Comparison of ENCODE assay signal across 8 mouse cellular contexts in genomic region chr8:114881891-114882401, GRCm38 (mm10).
DNase-seq lines count a peak whose midpoint lies in the region; ATAC-seq lines count a peak whose summit lies in the region.
"Had no signal": no experiment of that assay in that cellular context is flagged by ENCODE, and none has a peak within 500 bp of the region (broad histone marks: within the 10 kb centered on the region; RNA-seq: fewer than 3 reads in every experiment).

No protein-coding gene starts in this region.

- H3K36me3 ChIP-seq in liver, embryonic 16.5 days (ENCODE audit: control insufficient read depth, insufficient read depth) = no peaks in the 10 kb centered on the region
- no peaks in the 10 kb centered on the region for H3K36me3 ChIP-seq in midbrain, embryonic 11.5 days (ENCODE audit: control insufficient read depth, insufficient read depth, low read length)
- H3K36me3 ChIP-seq: embryonic facial prominence, embryonic 13.5 days had no signal

- peak; percentile 78 to 81 for DNase-seq in B cell, adult 2 months
- peak; percentile 58 for DNase-seq in ES-CJ7 (ENCODE audit: low read depth, low spot score)
- DNase-seq in spleen, postnatal 4 days (ENCODE audit: low spot score in 2 of 2) = peak; percentile 67 to 76
- no peak for DNase-seq in left cerebral cortex, adult 9 months (ENCODE audit: low spot score in 2 of 2)
- no peak for DNase-seq in midbrain, embryonic 11.5 days (ENCODE audit: low spot score, missing footprints)

- H3K27ac ChIP-seq in liver, embryonic 16.5 days (ENCODE audit: low read length) = peak overlapping the region; percentile 89
- H3K27ac ChIP-seq in midbrain, embryonic 11.5 days (ENCODE audit: low read depth, low read length) = no peak overlapping the region
- H3K27ac ChIP-seq: embryonic facial prominence, embryonic 13.5 days had no signal

- H3K9ac ChIP-seq in liver, embryonic 16.5 days (ENCODE audit: low read depth, low read length) = no peak overlapping the region
- H3K9ac ChIP-seq in midbrain, embryonic 11.5 days (ENCODE audit: low read length) = no peak overlapping the region
- H3K9ac ChIP-seq: embryonic facial prominence, embryonic 13.5 days had no signal

- peaks cover 59% of the 10 kb centered on the region for H3K4me1 ChIP-seq in liver, embryonic 16.5 days (ENCODE audit: control insufficient read depth, low read depth, low read length)
- H3K4me1 ChIP-seq in midbrain, embryonic 11.5 days (ENCODE audit: control insufficient read depth, insufficient read depth, low read length) = peaks cover 11% of the 10 kb centered on the region

- H3K27me3 ChIP-seq in liver, embryonic 16.5 days (ENCODE audit: control insufficient read depth, insufficient read depth, low read depth, low read length) = no peaks in the 10 kb centered on the region
- H3K27me3 ChIP-seq in midbrain, embryonic 11.5 days (ENCODE audit: control insufficient read depth, insufficient read depth, low read length) = no peaks in the 10 kb centered on the region

- H3K9me3 ChIP-seq in liver, embryonic 16.5 days (replicated peaks; ENCODE audit: control insufficient read depth, low read length) = no peaks in the 10 kb centered on the region
- H3K9me3 ChIP-seq in midbrain, embryonic 11.5 days (ENCODE audit: control insufficient read depth, low read length) = no peaks in the 10 kb centered on the region
- H3K9me3 ChIP-seq: embryonic facial prominence, embryonic 13.5 days had no signal

- no peak overlapping the region for H3K4me3 ChIP-seq in liver, embryonic 16.5 days (ENCODE audit: low read depth, low read length)
- H3K4me3 ChIP-seq in midbrain, embryonic 11.5 days (ENCODE audit: low read depth, low read length) = no peak overlapping the region
- H3K4me3 ChIP-seq: embryonic facial prominence, embryonic 13.5 days had no signal

- no peak overlapping the region for H3K4me2 ChIP-seq in liver, embryonic 16.5 days (ENCODE audit: low read depth, low read length)
- H3K4me2 ChIP-seq in midbrain, embryonic 11.5 days = no peak overlapping the region
- H3K4me2 ChIP-seq: embryonic facial prominence, embryonic 13.5 days had no signal

- peak; percentile 56 to 63 for ATAC-seq in hematopoietic stem cell, adult 5-6 weeks (replicated peaks in 1 of 2; ENCODE audit: insufficient read depth in 1 of 2, low FRiP score in 2 of 2, low TSS enrichment in 1 of 2, low read depth in 1 of 2, poor library complexity in 2 of 2, severe bottlenecking in 2 of 2)
- no peak for ATAC-seq in liver, embryonic 16.5 days (ENCODE audit: low read depth)
- no peak for ATAC-seq in midbrain, embryonic 11.5 days (ENCODE audit: low FRiP score)

- WGBS in liver, embryonic 16.5 days (ENCODE audit: insufficient replicate concordance) = 40% methylated on average over 5 of the region's 5 CpGs
- 81% methylated on average over 5 of the region's 5 CpGs for WGBS in midbrain, embryonic 11.5 days

Comparison
In these comparisons a context has a peak if more than half of its experiments do, and no peak if none do; other contexts are left out.
1. DNase-seq: peak in B cell, adult 2 months (2 of 2), ES-CJ7 (single experiment) and spleen, postnatal 4 days (2 of 2); none in left cerebral cortex, adult 9 months (0 of 2) and midbrain, embryonic 11.5 days (single experiment).
2. ATAC-seq: peak in hematopoietic stem cell, adult 5-6 weeks (2 of 2); none in liver, embryonic 16.5 days (single experiment) and midbrain, embryonic 11.5 days (single experiment).